Mouse (Mus musculus): Measurements from ENCODE around the gene Ints12.

Ints12 gene

GRCm38 (mm10) chr3:133144511-133145147, 53.0 kb downstream of the Ints12 start:
- DNase-seq (ENCODE audit: low spot score), result no peak

- DNase-seq (ENCODE audit: low spot score), result no peak
These were observed 60.0 kb downstream of the Ints12 start for GRCm38 (mm10) chr3:133151629-133152028.

DNA sequence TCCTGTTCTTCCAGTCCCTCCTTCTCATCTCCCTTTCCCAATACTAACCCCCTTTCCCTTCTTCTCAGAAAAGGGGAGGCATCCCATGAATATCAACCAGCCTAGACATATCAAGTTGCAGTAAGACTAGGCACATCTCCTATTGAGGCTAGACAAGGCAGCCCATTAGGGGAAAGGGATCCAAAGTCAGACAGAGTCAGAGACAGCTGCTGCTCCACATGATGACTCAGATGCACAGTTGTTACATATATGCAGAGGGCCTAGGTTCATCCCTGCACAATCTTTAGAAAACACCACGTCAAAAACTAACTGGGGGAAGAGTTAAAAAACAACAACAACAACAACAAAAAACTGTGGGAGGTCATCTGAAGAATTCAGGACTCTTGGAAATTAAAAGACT, 61.2 kb downstream of the Ints12 start:
- DNase-seq (ENCODE audit: low spot score), result no peak

DNA sequence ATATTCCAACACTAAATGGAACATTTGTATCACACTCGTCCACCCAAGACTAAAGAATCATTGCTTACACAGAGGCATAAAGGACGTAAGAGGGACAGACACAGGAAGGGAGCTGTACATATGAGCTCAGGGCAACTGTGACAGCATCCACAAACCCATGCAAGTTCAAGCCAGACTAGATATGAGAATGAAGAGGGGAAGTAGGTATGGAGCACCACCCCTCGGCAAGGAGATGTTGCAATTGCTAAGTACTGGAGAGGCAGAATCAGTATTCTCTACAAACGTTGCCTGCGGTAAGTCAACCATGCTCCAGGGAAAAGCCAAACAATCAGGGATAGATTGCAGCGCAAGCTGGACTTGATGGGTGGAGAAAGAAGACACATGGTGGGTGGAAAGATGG, 62.0 kb downstream of the Ints12 start:
- no peak for DNase-seq (ENCODE audit: low spot score)

GRCm38 (mm10) chr3:133154683-133155082, 63.0 kb downstream of the Ints12 start:
- DNase-seq (ENCODE audit: low spot score), result no peak

GRCm38 (mm10) chr3:133158260-133158659, 66.6 kb downstream of the Ints12 start:
- DNase-seq (ENCODE audit: low spot score), result no peak
